Mouse (Mus musculus) MEL (cell line): ENCODE results near the gene Pla2g16. TPM values are rescaled to one million over a fixed set of nuclear protein-coding genes. Genes with fewer than 3 reads are reported as not detected.

Experiments
- DNase-seq: peaks from one replicate; pipeline ENCODE4 v3.0.0; 2011; ENCODE audit warnings: low read depth, low spot score
- H3K27ac ChIP-seq: 2 replicates; pipeline ENCODE4 v1.5.1; 2012; ENCODE audit warnings: low read depth, mild to moderate bottlenecking, control low read depth, low read length, moderate library complexity; ENCODE audit not compliant: control insufficient read depth
- H3K27me3 ChIP-seq, 2 experiments: fragments of 150-350 bp in 1 of 2; sonication (generic) in 1 of 2; 2 replicates each; pipeline ENCODE4 v1.6.1; 2012; ENCODE audit warnings: low read length in 2 of 2, mild to moderate bottlenecking in 2 of 2, improper control_type of control experiment in 1 of 2, moderate library complexity in 1 of 2; ENCODE audit not compliant: insufficient read depth in 2 of 2, control insufficient read depth in 1 of 2
- H3K36me3 ChIP-seq, 2 experiments: 2 replicates each; pipeline ENCODE4 v1.6.1; 2012 to 2014; ENCODE audit warnings: low read length in 2 of 2, improper control_type of control experiment in 1 of 2, inconsistent platforms in 1 of 2, mild to moderate bottlenecking in 1 of 2; ENCODE audit not compliant: insufficient read depth in 2 of 2, control insufficient read depth in 1 of 2
- H3K4me1 ChIP-seq, 2 experiments: fragments of 150-350 bp in 1 of 2; sonication (generic) in 1 of 2; 2 replicates each; pipeline ENCODE4 v1.6.1; 2012; ENCODE audit warnings: low read length in 2 of 2, improper control_type of control experiment in 1 of 2, mild to moderate bottlenecking in 1 of 2; ENCODE audit not compliant: insufficient read depth in 2 of 2, control insufficient read depth in 1 of 2
- H3K4me3 ChIP-seq, 2 experiments: fragments of 150-350 bp in 1 of 2; sonication (generic) in 1 of 2; 2 replicates each; pipeline ENCODE4 v1.5.1; 2012; ENCODE audit warnings: low read depth in 2 of 2, low read length in 2 of 2, mild to moderate bottlenecking in 2 of 2, moderate library complexity in 2 of 2, control low read depth in 1 of 2, improper control_type of control experiment in 1 of 2; ENCODE audit not compliant: control insufficient read depth in 1 of 2, insufficient read depth in 1 of 2
- H3K79me2 ChIP-seq: 2 replicates; pipeline ENCODE4 v1.6.1; 2012; ENCODE audit warnings: mild to moderate bottlenecking, low read length, moderate library complexity; ENCODE audit not compliant: control insufficient read depth, poor library complexity, insufficient read depth
- H3K9ac ChIP-seq: 2 replicates; pipeline ENCODE4 v1.6.1; 2012; ENCODE audit warnings: low read depth, mild to moderate bottlenecking, control low read depth, low read length, moderate library complexity; ENCODE audit not compliant: control insufficient read depth, poor library complexity, severe bottlenecking
- H3K9me3 ChIP-seq: fragments of 150-350 bp; sonication (generic); replicated peaks from 2 replicates; pipeline ENCODE4 v1.6.1; 2012; ENCODE audit warnings: mild to moderate bottlenecking, low read length, improper control_type of control experiment, moderate library complexity; ENCODE audit not compliant: insufficient read depth
- BHLHE40 ChIP-seq: IDR thresholded peaks from 2 replicates; pipeline ENCODE4 v1.6.1; 2012; ENCODE audit warnings: low read depth, mild to moderate bottlenecking, inconsistent platforms, low read length, improper control_type of control experiment, borderline replicate concordance
- CHD2 ChIP-seq: IDR thresholded peaks from 2 replicates; pipeline ENCODE4 v1.6.1; 2011; ENCODE audit warnings: low read length, improper control_type of control experiment
- CTCF ChIP-seq, 3 experiments: IDR thresholded peaks in 2 of 3; conservative IDR thresholded peaks in 1 of 3; 2 replicates each; pipeline ENCODE4 v1.5.1; 2011 to 2012; ENCODE audit warnings: low read length in 3 of 3, low read depth in 2 of 3, mild to moderate bottlenecking in 2 of 3, improper control_type of control experiment in 1 of 3, inconsistent platforms in 1 of 3, mixed read lengths in 1 of 3, moderate library complexity in 1 of 3; ENCODE audit not compliant: control insufficient read depth in 1 of 3, insufficient read depth in 1 of 3, poor library complexity in 1 of 3, severe bottlenecking in 1 of 3
- E2F4 ChIP-seq: IDR thresholded peaks from 2 replicates; pipeline ENCODE4 v1.6.1; 2011; ENCODE audit warnings: low read depth, low read length, improper control_type of control experiment, borderline replicate concordance
- ELF1 ChIP-seq: IDR thresholded peaks from 2 replicates; pipeline ENCODE4 v1.6.1; 2014; ENCODE audit warnings: low read depth, mild to moderate bottlenecking, inconsistent platforms, low read length, improper control_type of control experiment, moderate library complexity
- EP300 ChIP-seq, 2 experiments: IDR thresholded peaks; 2 replicates each; pipeline ENCODE4 v1.6.1; 2011; ENCODE audit warnings: improper control_type of control experiment in 2 of 2, low read length in 2 of 2, low read depth in 1 of 2, mild to moderate bottlenecking in 1 of 2
- ETS1 ChIP-seq: IDR thresholded peaks from 2 replicates; pipeline ENCODE4 v1.6.1; 2012; ENCODE audit warnings: low read depth, mild to moderate bottlenecking, inconsistent platforms, low read length, improper control_type of control experiment, moderate library complexity
- GATA1 ChIP-seq: IDR thresholded peaks from 2 replicates; pipeline ENCODE4 v1.6.1; 2011; ENCODE audit warnings: low read depth, low read length, improper control_type of control experiment
- JUND ChIP-seq: IDR thresholded peaks from 2 replicates; pipeline ENCODE4 v1.6.1; 2011; ENCODE audit warnings: low read depth, mild to moderate bottlenecking, improper control_type of control experiment, low read length
- MAFK ChIP-seq: IDR thresholded peaks from 2 replicates; pipeline ENCODE4 v1.6.1; 2011; ENCODE audit warnings: low read depth, mild to moderate bottlenecking, low read length, improper control_type of control experiment, borderline replicate concordance
- MAX ChIP-seq: IDR thresholded peaks from 2 replicates; pipeline ENCODE4 v1.6.1; 2011; ENCODE audit warnings: low read length, improper control_type of control experiment
- MXI1 ChIP-seq: IDR thresholded peaks from 2 replicates; pipeline ENCODE4 v1.6.1; 2011; ENCODE audit warnings: mild to moderate bottlenecking, low read depth, low read length, improper control_type of control experiment
- NRF1 ChIP-seq: IDR thresholded peaks from 2 replicates; pipeline ENCODE4 v1.6.1; 2014; ENCODE audit warnings: low read depth, mild to moderate bottlenecking, inconsistent platforms, low read length, improper control_type of control experiment, moderate library complexity; ENCODE audit not compliant: poor library complexity, insufficient read depth, severe bottlenecking
- RAD21 ChIP-seq: IDR thresholded peaks from 2 replicates; pipeline ENCODE4 v1.6.1; 2011; ENCODE audit warnings: mild to moderate bottlenecking, low read depth, low read length, improper control_type of control experiment
- RCOR1 ChIP-seq: IDR thresholded peaks from 2 replicates; pipeline ENCODE4 v1.6.1; 2012; ENCODE audit warnings: low read depth, mild to moderate bottlenecking, inconsistent platforms, low read length, improper control_type of control experiment
- SIN3A ChIP-seq: IDR thresholded peaks from 2 replicates; pipeline ENCODE4 v1.6.1; 2012; ENCODE audit warnings: low read length, improper control_type of control experiment, inconsistent platforms
- SMC3 ChIP-seq: IDR thresholded peaks from 2 replicates; pipeline ENCODE4 v1.6.1; 2011; ENCODE audit warnings: low read depth, low read length, improper control_type of control experiment
- TAL1 ChIP-seq: IDR thresholded peaks from 2 replicates; pipeline ENCODE4 v1.6.1; 2012; ENCODE audit warnings: mild to moderate bottlenecking, inconsistent platforms, low read length, moderate library complexity, mixed read lengths
- TBP ChIP-seq: IDR thresholded peaks from 2 replicates; pipeline ENCODE4 v1.8.0; 2011; ENCODE audit warnings: low read depth, low read length, improper control_type of control experiment
- UBTF ChIP-seq: IDR thresholded peaks from 2 replicates; pipeline ENCODE4 v1.6.1; 2012; ENCODE audit warnings: low read depth, mild to moderate bottlenecking, inconsistent platforms, low read length, improper control_type of control experiment, moderate library complexity, borderline replicate concordance; ENCODE audit not compliant: insufficient read depth
- USF1 ChIP-seq: IDR thresholded peaks from 2 replicates; pipeline ENCODE4 v1.6.1; 2014; ENCODE audit warnings: low read depth, mild to moderate bottlenecking, inconsistent platforms, low read length, improper control_type of control experiment, moderate library complexity
- ZC3H11A ChIP-seq: IDR thresholded peaks from 2 replicates; pipeline ENCODE4 v1.6.1; 2012; ENCODE audit warnings: low read depth, mild to moderate bottlenecking, inconsistent platforms, low read length, improper control_type of control experiment
- ZKSCAN1 ChIP-seq: IDR thresholded peaks from 2 replicates; pipeline ENCODE4 v1.6.1; 2012; ENCODE audit warnings: low read depth, mild to moderate bottlenecking, inconsistent platforms, low read length, improper control_type of control experiment, moderate library complexity
- ZMIZ1 ChIP-seq: IDR thresholded peaks from 2 replicates; pipeline ENCODE4 v1.6.1; 2012; ENCODE audit warnings: low read depth, mild to moderate bottlenecking, inconsistent platforms, low read length, improper control_type of control experiment, moderate library complexity
- ZNF384 ChIP-seq: IDR thresholded peaks from 2 replicates; pipeline ENCODE4 v1.6.1; 2012; ENCODE audit warnings: low read depth, mild to moderate bottlenecking, inconsistent platforms, low read length, improper control_type of control experiment
- polyA plus RNA-seq, 2 experiments: library from polyadenylated mRNA; stranded (reverse) in 1 of 2; unstranded in 1 of 2; fragments of >175 nt in 1 of 2; fragments of >200 nt in 1 of 2; gene quantifications; 2 replicates each; pipeline versions ENCODE4 v1.2.1 to v1.2.4; 2012; ENCODE audit warnings: low replicate concordance in 2 of 2, low read depth in 1 of 2; ENCODE audit not compliant: insufficient read length in 2 of 2, insufficient read depth in 1 of 2, missing spikeins in 1 of 2
- total RNA-seq: library from RNA; depleted of rRNA; stranded (reverse); fragments of 300-350 nt; gene quantifications from 2 replicates; pipeline ENCODE4 v1.2.3, GENCODE M21; 2012

The Pla2g16 gene
- total and polyA plus RNA-seq, 3 experiments, result 19.0 to 24.7 TPM; not detected in 1

DNA sequence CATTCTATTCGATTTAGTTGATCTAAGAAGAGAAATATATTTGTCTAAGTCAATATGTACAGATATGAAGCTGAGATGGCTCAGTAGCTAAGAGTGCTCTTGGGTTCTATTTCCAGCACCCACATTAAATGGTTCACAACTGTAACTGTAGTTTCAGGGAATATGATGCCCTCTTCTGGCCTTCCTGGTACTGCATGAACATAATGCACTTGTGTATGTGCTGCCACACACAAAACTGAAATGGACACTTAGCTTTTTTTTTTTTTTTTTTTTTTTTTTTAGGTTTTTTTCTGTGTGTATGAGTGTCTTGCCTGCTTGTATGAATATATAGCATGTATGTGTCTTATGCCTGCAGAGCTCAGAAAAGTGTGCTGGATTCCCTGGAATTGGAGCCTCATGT lies 34.0 kb upstream of the Pla2g16 start:
- Histone ChIP-seq H3K27me3 (no peaks in the 10 kb centered on the region), H3K36me3 (peaks cover 6 to 22% of the 10 kb centered on the region in 2 experiments), H3K79me2 (no peaks in the 10 kb centered on the region), H3K27ac (no peak overlapping the region), H3K4me3 (no peak overlapping the region), H3K9ac (no peak overlapping the region), H3K4me1 (peaks cover 0 to 2% of the 10 kb centered on the region in 2 experiments; a peak in 1 of 4 replicates), H3K9me3 (no peaks in the 10 kb centered on the region)
- DNase-seq, result peak; percentile 61
- TF ChIP-seq RAD21, result peak; percentile 26
- TF ChIP-seq E2F4, result no peak
- peak in 2 of 3 experiments; percentile 33 to 41; a peak in 3 of 6 replicates for TF ChIP-seq CTCF (IDR thresholded peaks at IDR 0.05 in 2 of 3, conservative IDR thresholded peaks at IDR 0.05 in 1 of 3; ENCODE audit: control insufficient read depth in 1 of 3, insufficient read depth in 1 of 3, low read depth in 2 of 3, low read length in 3 of 3, poor library complexity in 1 of 3, severe bottlenecking in 1 of 3)
- no peak for TF ChIP-seq USF1
- TF ChIP-seq RCOR1, result no peak
- 0 out of 2 replicates have a peak, but pooled peaks have one; percentile 21 for TF ChIP-seq ZC3H11A
- peak; percentile 78 for TF ChIP-seq ZNF384
- no peak for TF ChIP-seq GATA1
- TF ChIP-seq SMC3, result peak; percentile 28; the same call in 1 of the 2 replicates

GRCm38 (mm10) chr19:7523781-7524180 lies 33.5 kb upstream of the Pla2g16 start:
- Histone ChIP-seq H3K27ac (no peak overlapping the region), H3K9me3 (no peaks in the 10 kb centered on the region), H3K4me3 (no peak overlapping the region), H3K27me3 (no peaks in the 10 kb centered on the region), H3K9ac (no peak overlapping the region), H3K4me1 (peaks cover 0 to 2% of the 10 kb centered on the region in 2 experiments; a peak in 1 of 4 replicates), H3K36me3 (peaks cover 6 to 22% of the 10 kb centered on the region in 2 experiments), H3K79me2 (no peaks in the 10 kb centered on the region)
- no peak for DNase-seq
- no peak for TF ChIP-seq NRF1
- TF ChIP-seq GATA1, result 0 out of 2 replicates have a peak, but pooled peaks have one; percentile 15
- no peak for TF ChIP-seq USF1
- TF ChIP-seq ETS1, result no peak
- TF ChIP-seq RCOR1, result peak; percentile 65; the same call in 1 of the 2 replicates

DNA sequence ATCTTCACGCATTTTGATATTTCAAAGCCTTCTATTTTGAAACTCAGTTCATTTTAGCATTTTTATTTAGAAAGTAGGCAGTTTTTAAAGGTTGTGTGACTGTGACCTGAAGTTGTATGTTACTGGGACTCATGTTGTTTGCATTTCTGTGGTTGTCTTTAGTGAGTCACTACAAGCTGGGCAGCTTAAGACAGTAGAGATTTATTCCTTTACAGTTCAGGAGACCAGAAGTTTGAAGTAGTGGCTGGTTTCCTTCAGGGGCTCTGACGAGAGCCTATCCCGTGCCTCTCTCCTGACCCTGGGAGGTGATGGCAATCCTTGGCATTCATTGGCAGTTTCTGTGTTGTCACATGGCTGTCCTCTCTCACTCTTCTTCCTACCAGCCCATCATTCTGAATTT lies 32.4 kb upstream of the Pla2g16 start:
- no peak overlapping the region for H3K27ac ChIP-seq
- H3K9me3 ChIP-seq, result no peaks in the 10 kb centered on the region
- no peak overlapping the region for H3K4me3 ChIP-seq
- no peaks in the 10 kb centered on the region for H3K79me2 ChIP-seq
- no peak for DNase-seq
- peaks cover 0 to 2% of the 10 kb centered on the region in 2 experiments; a peak in 1 of 4 replicates for H3K4me1 ChIP-seq
- no peak overlapping the region for H3K9ac ChIP-seq
- H3K27me3 ChIP-seq, result no peaks in the 10 kb centered on the region
- H3K36me3 ChIP-seq, result peaks cover 6 to 24% of the 10 kb centered on the region in 2 experiments
- TF ChIP-seq MAX (no peak), USF1 (no peak), MXI1 (no peak), RAD21 (no peak), TBP (no peak), TAL1 (no peak), JUND (no peak), SIN3A (no peak), UBTF (no peak), CHD2 (no peak), BHLHE40 (no peak), RCOR1 (no peak), MAFK (no peak), ZKSCAN1 (no peak), NRF1 (no peak), SMC3 (no peak), ZMIZ1 (no peak), ELF1 (no peak), EP300 (IDR thresholded peaks at IDR 0.05; ENCODE audit: low read depth in 1 of 2, low read length in 2 of 2) (no peak)
